Mouse (Mus musculus): Measurements from ENCODE around the gene Thada. TPM values are rescaled to one million over a fixed set of nuclear protein-coding genes. Genes with fewer than 3 reads are reported as not detected.

Gene Thada
- total and polyA plus RNA-seq, 2 experiments from 2014 or later, result 4.3 to 12.2 TPM

GRCm38 (mm10) chr17:84282388-84283280 lies 183.4 kb downstream of the Thada start:
- Histone ChIP-seq H3K4me1 (ENCODE audit: insufficient read depth, low read length) (no peaks in the 10 kb centered on the region), H3K27ac (ENCODE audit: low read depth, low read length) (no peak overlapping the region), H3K4me3 (ENCODE audit: low read depth, low read length) (no peak overlapping the region), H3K36me3 (ENCODE audit: insufficient read depth, low read length) (no peaks in the 10 kb centered on the region), H3K27me3 (ENCODE audit: insufficient read depth, low read length) (no peaks in the 10 kb centered on the region), H3K9me3 (ENCODE audit: low read length) (no peaks in the 10 kb centered on the region), H3K4me2 (ENCODE audit: low read depth, low read length, poor library complexity, severe bottlenecking) (no peak overlapping the region), H3K9ac (replicated peaks; ENCODE audit: low read length, poor library complexity, severe bottlenecking) (no peak overlapping the region)
- no peak for DNase-seq (ENCODE audit: low spot score)
- ATAC-seq (ENCODE audit: low FRiP score), result no peak
- TF ChIP-seq CTCF (IDR thresholded peaks at IDR 0.05), result no peak
- WGBS, result 80% methylated on average over 8 of the region's 8 CpGs

- Histone ChIP-seq H3K9me3 (ENCODE audit: low read length) (no peaks in the 10 kb centered on the region), H3K4me1 (ENCODE audit: insufficient read depth, low read length) (no peaks in the 10 kb centered on the region), H3K27ac (ENCODE audit: low read depth, low read length) (no peak overlapping the region), H3K36me3 (ENCODE audit: insufficient read depth, low read length) (no peaks in the 10 kb centered on the region), H3K4me3 (ENCODE audit: low read depth, low read length) (no peak overlapping the region), H3K9ac (replicated peaks; ENCODE audit: low read length, poor library complexity, severe bottlenecking) (no peak overlapping the region), H3K4me2 (ENCODE audit: low read depth, low read length, poor library complexity, severe bottlenecking) (no peak overlapping the region), H3K27me3 (ENCODE audit: insufficient read depth, low read length) (no peaks in the 10 kb centered on the region)
- WGBS, result 85% methylated on average over 8 of the region's 8 CpGs
- TF ChIP-seq CTCF (IDR thresholded peaks at IDR 0.05), result no peak
- ATAC-seq (ENCODE audit: low FRiP score) (no peak), DNase-seq (ENCODE audit: low spot score) (no peak)
Measured at GRCm38 (mm10) chr17:84279001-84279400, 187.0 kb downstream of the Thada start.

GRCm38 (mm10) chr17:84278193-84278953 lies 187.6 kb downstream of the Thada start:
- Histone ChIP-seq H3K9me3 (ENCODE audit: low read length) (no peaks in the 10 kb centered on the region), H3K4me3 (ENCODE audit: low read depth, low read length) (no peak overlapping the region), H3K9ac (replicated peaks; ENCODE audit: low read length, poor library complexity, severe bottlenecking) (no peak overlapping the region), H3K4me1 (ENCODE audit: insufficient read depth, low read length) (no peaks in the 10 kb centered on the region), H3K27ac (ENCODE audit: low read depth, low read length) (no peak overlapping the region), H3K27me3 (ENCODE audit: insufficient read depth, low read length) (no peaks in the 10 kb centered on the region), H3K36me3 (ENCODE audit: insufficient read depth, low read length) (no peaks in the 10 kb centered on the region), H3K4me2 (ENCODE audit: low read depth, low read length, poor library complexity, severe bottlenecking) (no peak overlapping the region)
- no peak for DNase-seq (ENCODE audit: low spot score)
- 93% methylated on average over 5 of the region's 5 CpGs for WGBS
- TF ChIP-seq CTCF (IDR thresholded peaks at IDR 0.05), result no peak
- ATAC-seq (ENCODE audit: low FRiP score), result no peak

- TF ChIP-seq CTCF (IDR thresholded peaks at IDR 0.05), result no peak
- Histone ChIP-seq H3K4me3 (ENCODE audit: low read depth, low read length) (no peak overlapping the region), H3K9ac (replicated peaks; ENCODE audit: low read length, poor library complexity, severe bottlenecking) (0 out of 2 replicates have a peak overlapping the region, but pooled peaks have one; percentile 24), H3K27me3 (ENCODE audit: insufficient read depth, low read length) (no peaks in the 10 kb centered on the region), H3K36me3 (ENCODE audit: insufficient read depth, low read length) (no peaks in the 10 kb centered on the region), H3K4me2 (ENCODE audit: low read depth, low read length, poor library complexity, severe bottlenecking) (no peak overlapping the region), H3K9me3 (ENCODE audit: low read length) (no peaks in the 10 kb centered on the region), H3K27ac (ENCODE audit: low read depth, low read length) (peak overlapping the region; percentile 63; the same call in 1 of the 2 replicates), H3K4me1 (ENCODE audit: insufficient read depth, low read length) (no peaks in the 10 kb centered on the region)
- ATAC-seq (ENCODE audit: low FRiP score) (no peak), DNase-seq (ENCODE audit: low spot score) (no peak)
- WGBS, result 80% methylated on average over 3 of the region's 3 CpGs
Measured at GRCm38 (mm10) chr17:84274999-84275398, 191.0 kb downstream of the Thada start.

- WGBS, result 42% methylated on average over 6 of the region's 6 CpGs
- H3K9ac ChIP-seq (replicated peaks; ENCODE audit: low read length, poor library complexity, severe bottlenecking), result no peak overlapping the region
- DNase-seq (ENCODE audit: low spot score), result peak; percentile 51
- peak; percentile 16; the same call in 1 of the 2 replicates for TF ChIP-seq CTCF (IDR thresholded peaks at IDR 0.05)
- no peaks in the 10 kb centered on the region for H3K36me3 ChIP-seq (ENCODE audit: insufficient read depth, low read length)
- H3K9me3 ChIP-seq (ENCODE audit: low read length), result no peaks in the 10 kb centered on the region
- ATAC-seq (ENCODE audit: low FRiP score), result no peak
- H3K4me3 ChIP-seq (ENCODE audit: low read depth, low read length), result no peak overlapping the region
- H3K4me1 ChIP-seq (ENCODE audit: insufficient read depth, low read length), result no peaks in the 10 kb centered on the region
- H3K27ac ChIP-seq (ENCODE audit: low read depth, low read length), result peak overlapping the region; percentile 67
- no peaks in the 10 kb centered on the region for H3K27me3 ChIP-seq (ENCODE audit: insufficient read depth, low read length)
- H3K4me2 ChIP-seq (ENCODE audit: low read depth, low read length, poor library complexity, severe bottlenecking), result no peak overlapping the region
Measured at GRCm38 (mm10) chr17:84274163-84274562, 191.8 kb downstream of the Thada start.

Measured in midbrain, postnatal 0 days (tissue).